Mouse (Mus musculus): ENCODE data around the gene Smg9.
"Not testable (repeated sequence)": the region's sequence is repeated elsewhere in the genome, so short reads cannot be mapped to it uniquely, and the experiment has no call there.

Smg9 gene

GRCm38 (mm10) chr7:24377091-24377865 lies 22.1 kb upstream of the Smg9 start:
- peak; percentile 58 to 64 for DNase-seq

GRCm38 (mm10) chr7:24378049-24378701 lies 21.2 kb upstream of the Smg9 start:
- DNase-seq: no peak

- no peak for DNase-seq
Observed at GRCm38 (mm10) chr7:24379934-24380333, 19.5 kb upstream of the Smg9 start.

- DNase-seq: no peak
Observed at GRCm38 (mm10) chr7:24380370-24380769, 19.0 kb upstream of the Smg9 start.

- no peak for DNase-seq
Observed at GRCm38 (mm10) chr7:24382730-24383372, 16.6 kb upstream of the Smg9 start.

- no peak for DNase-seq
Observed at GRCm38 (mm10) chr7:24384070-24384469, 15.3 kb upstream of the Smg9 start.

- DNase-seq: peak; percentile 57 to 58
Observed at GRCm38 (mm10) chr7:24384827-24385226, 14.6 kb upstream of the Smg9 start.

GRCm38 (mm10) chr7:24387059-24387556 lies 12.3 kb upstream of the Smg9 start:
- peak in 1 of 2 experiments; percentile 19 for DNase-seq

- DNase-seq: no peak
Observed at GRCm38 (mm10) chr7:24389516-24390187, 9.8 kb upstream of the Smg9 start.

GRCm38 (mm10) chr7:24390512-24390911 lies 8.9 kb upstream of the Smg9 start:
- no peak for DNase-seq

- no peak for DNase-seq
Observed at GRCm38 (mm10) chr7:24391077-24391476, 8.3 kb upstream of the Smg9 start.

GRCm38 (mm10) chr7:24391687-24392086 lies 7.7 kb upstream of the Smg9 start:
- DNase-seq: no peak

GRCm38 (mm10) chr7:24394054-24394453 lies 5.4 kb upstream of the Smg9 start:
- no peak for DNase-seq

GRCm38 (mm10) chr7:24394475-24395161 lies 4.8 kb upstream of the Smg9 start:
- DNase-seq: no peak

GRCm38 (mm10) chr7:24396832-24397231 lies 2.6 kb upstream of the Smg9 start:
- no peak for DNase-seq

GRCm38 (mm10) chr7:24398364-24398913 lies 980 bp upstream of the Smg9 start:
- no peak for DNase-seq

- DNase-seq: no peak
Observed at GRCm38 (mm10) chr7:24400082-24400452, 648 bp downstream of the Smg9 start.

GRCm38 (mm10) chr7:24400489-24400888 lies 1.1 kb downstream of the Smg9 start:
- DNase-seq: not testable (repeated sequence)

GRCm38 (mm10) chr7:24402851-24403250 lies 3.4 kb downstream of the Smg9 start:
- DNase-seq: no peak

GRCm38 (mm10) chr7:24405649-24406048 lies 6.2 kb downstream of the Smg9 start:
- DNase-seq: no peak

GRCm38 (mm10) chr7:24406528-24407344 lies 7.3 kb downstream of the Smg9 start:
- peak; percentile 60 to 72 for DNase-seq
